Comparison of ENCODE assay signal across 22 mouse cellular contexts in the genomic region with DNA sequence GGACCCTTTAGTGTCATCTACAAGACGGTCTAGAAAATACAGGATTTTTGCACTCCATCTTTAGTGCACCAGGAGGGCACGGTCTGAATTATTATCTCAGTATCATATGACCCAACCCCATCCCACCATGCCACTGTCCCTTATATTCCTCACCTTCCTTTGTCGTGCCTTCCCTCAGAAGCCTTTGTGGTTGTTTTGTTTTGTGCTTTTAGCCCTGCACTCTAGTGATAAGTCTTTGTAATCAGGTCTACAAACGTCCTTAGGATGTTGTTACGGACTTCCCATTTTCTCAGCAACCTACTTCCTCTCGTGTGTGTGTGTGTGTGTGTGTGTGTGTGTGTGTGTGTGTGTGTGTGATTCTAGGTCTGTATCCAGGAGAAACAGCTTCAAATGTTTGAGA.
DNase-seq lines count a peak whose midpoint lies in the region; ATAC-seq and TF ChIP-seq lines count a peak whose summit lies in the region.
"Had no signal": no experiment of that assay in that cellular context is flagged by ENCODE, and none has a peak within 500 bp of the region (broad histone marks: within the 10 kb centered on the region; RNA-seq: fewer than 3 reads in every experiment).

No protein-coding gene starts in this region.

- no peak overlapping the region for H3K4me3 ChIP-seq in kidney, embryonic 14.5 days (ENCODE audit: low read length)
- no peak overlapping the region for H3K4me3 ChIP-seq in MEL (ENCODE audit: control insufficient read depth in 1 of 2, insufficient read depth in 1 of 2, low read depth in 2 of 2, low read length in 2 of 2)
- H3K4me3 ChIP-seq in megakaryocyte, embryonic 14.5 days (replicated peaks), result peak overlapping the region; percentile 53
- H3K4me3 ChIP-seq in forebrain, embryonic 15.5 days, result no peak overlapping the region
- H3K4me3 ChIP-seq: embryonic facial prominence, embryonic 15.5 days; gastrocnemius, adult 2 months; hindbrain, embryonic 15.5 days; intestine, embryonic 15.5 days; limb, embryonic 13.5 days; stomach, embryonic 15.5 days had no signal

- peak; percentile 99 for TF ChIP-seq EP300 in MEL (IDR thresholded peaks at IDR 0.05; ENCODE audit: low read depth in 1 of 2, low read length in 2 of 2)

- TF ChIP-seq CTCF in MEL (IDR thresholded peaks at IDR 0.05 in 2 of 3, conservative IDR thresholded peaks at IDR 0.05 in 1 of 3; ENCODE audit: control insufficient read depth in 1 of 3, insufficient read depth in 1 of 3, low read depth in 2 of 3, low read length in 3 of 3, poor library complexity in 1 of 3, severe bottlenecking in 1 of 3), result no peak

- no peaks in the 10 kb centered on the region for H3K27me3 ChIP-seq in kidney, embryonic 14.5 days (ENCODE audit: control insufficient read depth, insufficient read depth, low read length)
- H3K27me3 ChIP-seq in MEL (ENCODE audit: control insufficient read depth in 1 of 2, insufficient read depth in 2 of 2, low read length in 2 of 2), result no peaks in the 10 kb centered on the region
- H3K27me3 ChIP-seq in megakaryocyte, embryonic 14.5 days (replicated peaks), result no peaks in the 10 kb centered on the region
- no peaks in the 10 kb centered on the region for H3K27me3 ChIP-seq in forebrain, embryonic 15.5 days
- H3K27me3 ChIP-seq: CH12.LX; embryonic facial prominence, embryonic 15.5 days; hindbrain, embryonic 15.5 days; intestine, embryonic 15.5 days; limb, embryonic 13.5 days; stomach, embryonic 15.5 days had no signal

- H3K27ac ChIP-seq in kidney, embryonic 14.5 days (ENCODE audit: low read depth, low read length), result no peak overlapping the region
- peak overlapping the region; percentile 82 for H3K27ac ChIP-seq in MEL (ENCODE audit: control insufficient read depth, low read depth, low read length)
- H3K27ac ChIP-seq in forebrain, embryonic 15.5 days (replicated peaks), result no peak overlapping the region
- H3K27ac ChIP-seq: embryonic facial prominence, embryonic 15.5 days; gastrocnemius, adult 2 months; hindbrain, embryonic 15.5 days; intestine, embryonic 15.5 days; limb, embryonic 13.5 days; stomach, embryonic 15.5 days had no signal

- H3K9ac ChIP-seq in kidney, embryonic 14.5 days (ENCODE audit: low read depth, low read length), result no peak overlapping the region
- H3K9ac ChIP-seq in MEL (ENCODE audit: control insufficient read depth, low read depth, low read length, poor library complexity, severe bottlenecking), result no peak overlapping the region
- H3K9ac ChIP-seq in forebrain, embryonic 15.5 days (replicated peaks), result no peak overlapping the region
- H3K9ac ChIP-seq: embryonic facial prominence, embryonic 15.5 days; hindbrain, embryonic 15.5 days; intestine, embryonic 15.5 days; limb, embryonic 13.5 days; lung, embryonic 14.5 days; stomach, embryonic 15.5 days had no signal

- H3K9me3 ChIP-seq in kidney, embryonic 14.5 days (ENCODE audit: control insufficient read depth, low read length), result no peaks in the 10 kb centered on the region
- no peaks in the 10 kb centered on the region for H3K9me3 ChIP-seq in MEL (replicated peaks; ENCODE audit: insufficient read depth, low read length)
- no peaks in the 10 kb centered on the region for H3K9me3 ChIP-seq in megakaryocyte, embryonic 14.5 days
- H3K9me3 ChIP-seq in forebrain, embryonic 15.5 days, result no peaks in the 10 kb centered on the region
- H3K9me3 ChIP-seq: embryonic facial prominence, embryonic 15.5 days; hindbrain, embryonic 15.5 days; intestine, embryonic 15.5 days; limb, embryonic 13.5 days; stomach, embryonic 15.5 days had no signal

- H3K36me3 ChIP-seq in kidney, embryonic 14.5 days (ENCODE audit: control insufficient read depth, insufficient read depth, low read length), result 0 out of 2 replicates have a peak, but pooled peaks cover 5% of the 10 kb centered on the region
- H3K36me3 ChIP-seq in MEL (ENCODE audit: control insufficient read depth in 1 of 2, insufficient read depth in 2 of 2, low read length in 2 of 2), result peaks cover 0 to 37% of the 10 kb centered on the region in 2 experiments; a peak in 2 of 4 replicates
- H3K36me3 ChIP-seq in megakaryocyte, embryonic 14.5 days (replicated peaks; ENCODE audit: low read length), result no peaks in the 10 kb centered on the region
- no peaks in the 10 kb centered on the region for H3K36me3 ChIP-seq in forebrain, embryonic 15.5 days
- H3K36me3 ChIP-seq: hindbrain, embryonic 15.5 days; intestine, embryonic 15.5 days; stomach, embryonic 15.5 days had no signal

- ATAC-seq in kidney, embryonic 14.5 days (ENCODE audit: low FRiP score, low TSS enrichment), result no peak
- no peak for ATAC-seq in forebrain, embryonic 15.5 days (replicated peaks)
- ATAC-seq: intestine, embryonic 15.5 days had no signal

- peaks cover 2% of the 10 kb centered on the region; the same call in 1 of the 2 replicates for H3K79me2 ChIP-seq in MEL (ENCODE audit: control insufficient read depth, insufficient read depth, low read length, poor library complexity)

- peak; percentile 19 for DNase-seq in kidney, postnatal 10 days
- DNase-seq in MEL (ENCODE audit: low read depth, low spot score) (peak; percentile 93), liver (peak; percentile 12)
- no peak for DNase-seq in gastrocnemius, postnatal 25 days
- no peak for DNase-seq in cerebellum, postnatal 14 days
- DNase-seq: cerebellum, postnatal 25 days; gastrocnemius, adult 2 months; heart, adult 18-20 months; heart, postnatal 36 days; layer of hippocampus, adult 9-11 months; lung, embryonic 14.5 days; right cerebral cortex, postnatal 25 days; thymus, adult 2 months had no signal

- H3K4me2 ChIP-seq in kidney, embryonic 14.5 days (replicated peaks; ENCODE audit: low read depth, low read length), result no peak overlapping the region
- H3K4me2 ChIP-seq in forebrain, embryonic 15.5 days (replicated peaks), result no peak overlapping the region
- H3K4me2 ChIP-seq: embryonic facial prominence, embryonic 15.5 days; hindbrain, embryonic 15.5 days; intestine, embryonic 15.5 days; limb, embryonic 13.5 days; lung, embryonic 14.5 days; stomach, embryonic 15.5 days had no signal

- TF ChIP-seq RAD21 in MEL (IDR thresholded peaks at IDR 0.05; ENCODE audit: low read depth, low read length), result no peak

- WGBS in kidney, embryonic 14.5 days, result 69% methylated on average over 6 of the region's 6 CpGs
- WGBS in forebrain, embryonic 15.5 days, result 79% methylated on average over 6 of the region's 6 CpGs

- TF ChIP-seq POLR2A in MEL (IDR thresholded peaks at IDR 0.05; ENCODE audit: control insufficient read depth in 1 of 2, insufficient read depth in 1 of 2, low read depth in 1 of 2, low read length in 2 of 2, poor library complexity in 1 of 2), result no peak

- peaks cover 10% of the 10 kb centered on the region; the same call in 1 of the 2 replicates for H3K4me1 ChIP-seq in kidney, embryonic 14.5 days (ENCODE audit: control insufficient read depth, insufficient read depth, low read length)
- peaks cover 16 to 31% of the 10 kb centered on the region in 2 experiments for H3K4me1 ChIP-seq in MEL (ENCODE audit: control insufficient read depth in 1 of 2, insufficient read depth in 2 of 2, low read length in 2 of 2)
- peaks cover 10% of the 10 kb centered on the region for H3K4me1 ChIP-seq in megakaryocyte, embryonic 14.5 days
- peaks cover 3% of the 10 kb centered on the region; the same call in 1 of the 2 replicates for H3K4me1 ChIP-seq in forebrain, embryonic 15.5 days
- H3K4me1 ChIP-seq: hindbrain, embryonic 15.5 days had no signal

TF ChIP-seq in MEL, 35 proteins besides CTCF, POLR2A, EP300 and RAD21 (continues in another document):
- TF ChIP-seq POLR2AphosphoS5 (IDR thresholded peaks at IDR 0.05; ENCODE audit: borderline replicate concordance, low read depth, low read length) (no peak), ZNF384 (IDR thresholded peaks at IDR 0.05; ENCODE audit: low read depth, low read length) (no peak), MAX (IDR thresholded peaks at IDR 0.05; ENCODE audit: low read length) (no peak), MXI1 (IDR thresholded peaks at IDR 0.05; ENCODE audit: low read depth, low read length) (no peak; the same call in 1 of the 2 replicates), MEF2A (IDR thresholded peaks at IDR 0.05; ENCODE audit: extremely low read depth, insufficient replicate concordance, low read depth, low read length, poor library complexity, severe bottlenecking) (no peak), ETS1 (IDR thresholded peaks at IDR 0.05; ENCODE audit: low read depth, low read length) (peak; percentile 93), SIN3A (IDR thresholded peaks at IDR 0.05; ENCODE audit: low read length) (peak; percentile 86), MYB (IDR thresholded peaks at IDR 0.05; ENCODE audit: low read depth, low read length) (peak; percentile 86), GABPA (IDR thresholded peaks at IDR 0.05; ENCODE audit: low read depth, low read length) (no peak), GATA1 (IDR thresholded peaks at IDR 0.05; ENCODE audit: low read depth, low read length) (peak; percentile 98), MAFK (IDR thresholded peaks at IDR 0.05; ENCODE audit: borderline replicate concordance, low read depth, low read length) (peak; percentile 74; the same call in 1 of the 2 replicates), ZMIZ1 (IDR thresholded peaks at IDR 0.05; ENCODE audit: low read depth, low read length) (no peak), E2F4 (IDR thresholded peaks at IDR 0.05; ENCODE audit: borderline replicate concordance, low read depth, low read length) (no peak), TBP (IDR thresholded peaks at IDR 0.05; ENCODE audit: low read depth, low read length) (0 out of 2 replicates have a peak, but pooled peaks have one; percentile 39), BHLHE40 (IDR thresholded peaks at IDR 0.05; ENCODE audit: borderline replicate concordance, low read depth, low read length) (peak; percentile 75; the same call in 1 of the 2 replicates), POLR2AphosphoS2 (IDR thresholded peaks at IDR 0.05; ENCODE audit: low read length) (no peak), UBTF (IDR thresholded peaks at IDR 0.05; ENCODE audit: borderline replicate concordance, insufficient read depth, low read depth, low read length) (no peak), ZKSCAN1 (IDR thresholded peaks at IDR 0.05; ENCODE audit: low read depth, low read length) (no peak), HCFC1 (IDR thresholded peaks at IDR 0.05; ENCODE audit: low read depth, low read length) (peak; percentile 60), RCOR1 (IDR thresholded peaks at IDR 0.05; ENCODE audit: low read depth, low read length) (peak; percentile 97), CHD1 (IDR thresholded peaks at IDR 0.05; ENCODE audit: low read depth, low read length) (no peak), KAT2A (conservative IDR thresholded peaks at IDR 0.05; ENCODE audit: low read depth, low read length) (no peak), ELF1 (IDR thresholded peaks at IDR 0.05; ENCODE audit: low read depth, low read length) (peak; percentile 57), TCF12 (IDR thresholded peaks at IDR 0.05; ENCODE audit: low read depth, low read length) (peak; percentile 97), TAL1 (IDR thresholded peaks at IDR 0.05; ENCODE audit: low read length) (peak; percentile 97), CHD2 (IDR thresholded peaks at IDR 0.05; ENCODE audit: low read length) (no peak), NRF1 (IDR thresholded peaks at IDR 0.05; ENCODE audit: insufficient read depth, low read depth, low read length, poor library complexity, severe bottlenecking) (no peak)

Comparison
In these comparisons a context has a peak if more than half of its experiments do, and no peak if none do; other contexts are left out.
1. DNase-seq: peak in kidney, postnatal 10 days (single experiment), MEL (single experiment) and liver (single experiment); none in gastrocnemius, postnatal 25 days (single experiment) and cerebellum, postnatal 14 days (0 of 2).